Mouse (Mus musculus) spleen, postnatal 0 days (tissue): ENCODE data around the gene Pnp. TPM values are rescaled to one million over a fixed set of nuclear protein-coding genes. Genes with fewer than 3 reads are reported as not detected.

Source experiments
- polyA plus RNA-seq: library from polyadenylated mRNA; unstranded; fragments of >200 nt; fragmentation: Nextera tagmentation; extraction: Ambion mirVana; gene quantifications from 2 replicates; pipeline ENCODE4 v1.2.1, GENCODE M21; 2015

Gene Pnp
- polyA plus RNA-seq, result 129 and 140 TPM in 2 replicates

GRCm38 (mm10) chr14:50930754-50931492 lies at the start of gene Pnp, which contains the start of gene Pip4p1:
Gene Pnp (plus strand): TSS chr14:50931082.
Gene Pip4p1 (minus strand): TSS chr14:50930856.

GRCm38 (mm10) chr14:50897374-50897765 lies 33.5 kb upstream of the Pnp start, which contains the start of gene Klhl33:
Gene Klhl33 (minus strand): TSS chr14:50897507.

GRCm38 (mm10) chr14:50924281-50925064 lies 6.4 kb upstream of the Pnp start, which contains the start of the genes Osgep and Apex1:
Gene Osgep (minus strand): TSS chr14:50924893.
Gene Apex1 (plus strand): TSS chr14:50924968.

GRCm38 (mm10) chr14:50943932-50944667 lies 13.2 kb downstream of the Pnp start, which contains the start of gene Gm49342:
Gene Gm49342 (plus strand): TSS chr14:50944517.

GRCm38 (mm10) chr14:50955942-50956508 lies 25.1 kb downstream of the Pnp start, which contains the start of gene Pnp2:
Gene Pnp2 (plus strand): TSS chr14:50955992.

GRCm38 (mm10) chr14:51007152-51007801 lies 76.4 kb downstream of the Pnp start, which contains the start of gene Rnase10:
Gene Rnase10 (plus strand): TSS chr14:51007751.

Other genes starting within 250 kb of the Pnp start
- not detected in 2 replicates for gene Olfr747, start 237.9 kb upstream of the Pnp start, polyA plus RNA-seq
- gene Olfr748, start 223.7 kb upstream of the Pnp start, polyA plus RNA-seq, result not detected in 2 replicates
- gene Olfr749, start 186.0 kb upstream of the Pnp start, polyA plus RNA-seq, result not detected in 2 replicates
- 27.9 and 32.0 TPM in 2 replicates for gene Ttc5, start 145.6 kb upstream of the Pnp start, polyA plus RNA-seq
- not detected in 2 replicates for gene Ccnb1ip1, start 123.3 kb upstream of the Pnp start, polyA plus RNA-seq
- 44.8 and 46.3 TPM in 2 replicates for gene Parp2, start 123.2 kb upstream of the Pnp start, polyA plus RNA-seq
- 9.8 and 14.8 TPM in 2 replicates for gene Tep1, start 60.5 kb upstream of the Pnp start, polyA plus RNA-seq
- gene Klhl33, start 33.6 kb upstream of the Pnp start, polyA plus RNA-seq, result 0.16 and 0.24 TPM in 2 replicates
- 73.5 and 76.4 TPM in 2 replicates for gene Osgep, start 6.2 kb upstream of the Pnp start, polyA plus RNA-seq
- gene Apex1, start 6.1 kb upstream of the Pnp start, polyA plus RNA-seq, result 94.3 and 96.1 TPM in 2 replicates
- 25.7 and 27.4 TPM in 2 replicates for gene Pip4p1, start 226 bp upstream of the Pnp start, polyA plus RNA-seq
- gene Gm49342, start 13.4 kb downstream of the Pnp start, polyA plus RNA-seq, result not detected in 2 replicates
- 21.4 and 25.9 TPM in 2 replicates for gene Pnp2, start 24.9 kb downstream of the Pnp start, polyA plus RNA-seq
- gene Rnase10, start 76.7 kb downstream of the Pnp start, polyA plus RNA-seq, result 0.07 and 0.11 TPM in 2 replicates
- not detected in 2 replicates for gene Rnase9, start 110.8 kb downstream of the Pnp start, polyA plus RNA-seq
- gene Rnase11, start 119.1 kb downstream of the Pnp start, polyA plus RNA-seq, result not detected in 2 replicates
- 4.3 and 5.3 TPM in 2 replicates for gene Rnase12, start 126.6 kb downstream of the Pnp start, polyA plus RNA-seq
- gene Olfr750, start 143.4 kb downstream of the Pnp start, polyA plus RNA-seq, result not detected in 2 replicates
- gene Rnase4, start 160.0 kb downstream of the Pnp start, polyA plus RNA-seq, result 24.0 and 29.5 TPM in 2 replicates
- gene Ang, start 160.1 kb downstream of the Pnp start, polyA plus RNA-seq, result 3.8 and 4.9 TPM in 2 replicates
- not detected in 2 replicates for gene Eddm3b, start 183.3 kb downstream of the Pnp start, polyA plus RNA-seq
- gene Rnase6, start 192.8 kb downstream of the Pnp start, polyA plus RNA-seq, result 17.2 and 18.7 TPM in 2 replicates
- 9.1 and 26.1 TPM in 2 replicates for gene Rnase1, start 215.7 kb downstream of the Pnp start, polyA plus RNA-seq
- gene Rnase2b, start 231.2 kb downstream of the Pnp start, polyA plus RNA-seq, result not detected in 2 replicates